Mouse (Mus musculus) MEL (cell line): ENCODE measurements around the gene Tmem106a. TPM values are rescaled to one million over a fixed set of nuclear protein-coding genes. Genes with fewer than 3 reads are reported as not detected.

Experiments used
- DNase-seq: peaks from one replicate; pipeline ENCODE4 v3.0.0; 2011; ENCODE audit warnings: low read depth, low spot score
- H3K27ac ChIP-seq: 2 replicates; pipeline ENCODE4 v1.5.1; 2012; ENCODE audit warnings: low read depth, mild to moderate bottlenecking, control low read depth, low read length, moderate library complexity; ENCODE audit not compliant: control insufficient read depth
- H3K27me3 ChIP-seq, 2 experiments: fragments of 150-350 bp in 1 of 2; sonication (generic) in 1 of 2; 2 replicates each; pipeline ENCODE4 v1.6.1; 2012; ENCODE audit warnings: low read length in 2 of 2, mild to moderate bottlenecking in 2 of 2, improper control_type of control experiment in 1 of 2, moderate library complexity in 1 of 2; ENCODE audit not compliant: insufficient read depth in 2 of 2, control insufficient read depth in 1 of 2
- H3K36me3 ChIP-seq, 2 experiments: 2 replicates each; pipeline ENCODE4 v1.6.1; 2012 to 2014; ENCODE audit warnings: low read length in 2 of 2, improper control_type of control experiment in 1 of 2, inconsistent platforms in 1 of 2, mild to moderate bottlenecking in 1 of 2; ENCODE audit not compliant: insufficient read depth in 2 of 2, control insufficient read depth in 1 of 2
- H3K4me1 ChIP-seq, 2 experiments: fragments of 150-350 bp in 1 of 2; sonication (generic) in 1 of 2; 2 replicates each; pipeline ENCODE4 v1.6.1; 2012; ENCODE audit warnings: low read length in 2 of 2, improper control_type of control experiment in 1 of 2, mild to moderate bottlenecking in 1 of 2; ENCODE audit not compliant: insufficient read depth in 2 of 2, control insufficient read depth in 1 of 2
- H3K4me3 ChIP-seq, 2 experiments: fragments of 150-350 bp in 1 of 2; sonication (generic) in 1 of 2; 2 replicates each; pipeline ENCODE4 v1.5.1; 2012; ENCODE audit warnings: low read depth in 2 of 2, low read length in 2 of 2, mild to moderate bottlenecking in 2 of 2, moderate library complexity in 2 of 2, control low read depth in 1 of 2, improper control_type of control experiment in 1 of 2; ENCODE audit not compliant: control insufficient read depth in 1 of 2, insufficient read depth in 1 of 2
- H3K79me2 ChIP-seq: 2 replicates; pipeline ENCODE4 v1.6.1; 2012; ENCODE audit warnings: mild to moderate bottlenecking, low read length, moderate library complexity; ENCODE audit not compliant: control insufficient read depth, poor library complexity, insufficient read depth
- H3K9ac ChIP-seq: 2 replicates; pipeline ENCODE4 v1.6.1; 2012; ENCODE audit warnings: low read depth, mild to moderate bottlenecking, control low read depth, low read length, moderate library complexity; ENCODE audit not compliant: control insufficient read depth, poor library complexity, severe bottlenecking
- H3K9me3 ChIP-seq: fragments of 150-350 bp; sonication (generic); replicated peaks from 2 replicates; pipeline ENCODE4 v1.6.1; 2012; ENCODE audit warnings: mild to moderate bottlenecking, low read length, improper control_type of control experiment, moderate library complexity; ENCODE audit not compliant: insufficient read depth
- BHLHE40 ChIP-seq: IDR thresholded peaks from 2 replicates; pipeline ENCODE4 v1.6.1; 2012; ENCODE audit warnings: low read depth, mild to moderate bottlenecking, inconsistent platforms, low read length, improper control_type of control experiment, borderline replicate concordance
- CHD2 ChIP-seq: IDR thresholded peaks from 2 replicates; pipeline ENCODE4 v1.6.1; 2011; ENCODE audit warnings: low read length, improper control_type of control experiment
- E2F4 ChIP-seq: IDR thresholded peaks from 2 replicates; pipeline ENCODE4 v1.6.1; 2011; ENCODE audit warnings: low read depth, low read length, improper control_type of control experiment, borderline replicate concordance
- ELF1 ChIP-seq: IDR thresholded peaks from 2 replicates; pipeline ENCODE4 v1.6.1; 2014; ENCODE audit warnings: low read depth, mild to moderate bottlenecking, inconsistent platforms, low read length, improper control_type of control experiment, moderate library complexity
- EP300 ChIP-seq, 2 experiments: IDR thresholded peaks; 2 replicates each; pipeline ENCODE4 v1.6.1; 2011; ENCODE audit warnings: improper control_type of control experiment in 2 of 2, low read length in 2 of 2, low read depth in 1 of 2, mild to moderate bottlenecking in 1 of 2
- ETS1 ChIP-seq: IDR thresholded peaks from 2 replicates; pipeline ENCODE4 v1.6.1; 2012; ENCODE audit warnings: low read depth, mild to moderate bottlenecking, inconsistent platforms, low read length, improper control_type of control experiment, moderate library complexity
- GABPA ChIP-seq: IDR thresholded peaks from 2 replicates; pipeline ENCODE4 v1.6.1; 2012; ENCODE audit warnings: low read depth, mild to moderate bottlenecking, inconsistent platforms, low read length, improper control_type of control experiment, moderate library complexity
- GATA1 ChIP-seq: IDR thresholded peaks from 2 replicates; pipeline ENCODE4 v1.6.1; 2011; ENCODE audit warnings: low read depth, low read length, improper control_type of control experiment
- HCFC1 ChIP-seq: IDR thresholded peaks from 2 replicates; pipeline ENCODE4 v1.6.1; 2012; ENCODE audit warnings: low read depth, mild to moderate bottlenecking, inconsistent platforms, low read length, improper control_type of control experiment, moderate library complexity
- JUND ChIP-seq: IDR thresholded peaks from 2 replicates; pipeline ENCODE4 v1.6.1; 2011; ENCODE audit warnings: low read depth, mild to moderate bottlenecking, improper control_type of control experiment, low read length
- MAX ChIP-seq: IDR thresholded peaks from 2 replicates; pipeline ENCODE4 v1.6.1; 2011; ENCODE audit warnings: low read length, improper control_type of control experiment
- MAZ ChIP-seq: IDR thresholded peaks from 2 replicates; pipeline ENCODE4 v1.6.1; 2012; ENCODE audit warnings: low read depth, mild to moderate bottlenecking, inconsistent platforms, low read length, improper control_type of control experiment
- MEF2A ChIP-seq: IDR thresholded peaks from 2 replicates; pipeline ENCODE4 v1.6.1; 2014; ENCODE audit warnings: low read depth, mild to moderate bottlenecking, inconsistent platforms, low read length, improper control_type of control experiment; ENCODE audit not compliant: poor library complexity, insufficient replicate concordance, severe bottlenecking; ENCODE audit errors: extremely low read depth
- MXI1 ChIP-seq: IDR thresholded peaks from 2 replicates; pipeline ENCODE4 v1.6.1; 2011; ENCODE audit warnings: mild to moderate bottlenecking, low read depth, low read length, improper control_type of control experiment
- MYB ChIP-seq: IDR thresholded peaks from 2 replicates; pipeline ENCODE4 v1.6.1; 2011; ENCODE audit warnings: mild to moderate bottlenecking, low read depth, low read length, improper control_type of control experiment
- POLR2A ChIP-seq, 2 experiments: IDR thresholded peaks; 2 replicates each; pipeline ENCODE4 v1.6.1; 2011 to 2012; ENCODE audit warnings: low read length in 2 of 2, mild to moderate bottlenecking in 2 of 2, control low read depth in 1 of 2, improper control_type of control experiment in 1 of 2, low read depth in 1 of 2, moderate library complexity in 1 of 2; ENCODE audit not compliant: control insufficient read depth in 1 of 2, insufficient read depth in 1 of 2, poor library complexity in 1 of 2
- POLR2AphosphoS2 ChIP-seq: IDR thresholded peaks from 2 replicates; pipeline ENCODE4 v1.6.1; 2011; ENCODE audit warnings: low read length, improper control_type of control experiment
- POLR2AphosphoS5 ChIP-seq: IDR thresholded peaks from 2 replicates; pipeline ENCODE4 v1.6.1; 2012; ENCODE audit warnings: low read depth, borderline replicate concordance, mild to moderate bottlenecking, inconsistent platforms, low read length, moderate library complexity, mixed read lengths
- RCOR1 ChIP-seq: IDR thresholded peaks from 2 replicates; pipeline ENCODE4 v1.6.1; 2012; ENCODE audit warnings: low read depth, mild to moderate bottlenecking, inconsistent platforms, low read length, improper control_type of control experiment
- SIN3A ChIP-seq: IDR thresholded peaks from 2 replicates; pipeline ENCODE4 v1.6.1; 2012; ENCODE audit warnings: low read length, improper control_type of control experiment, inconsistent platforms
- TBP ChIP-seq: IDR thresholded peaks from 2 replicates; pipeline ENCODE4 v1.8.0; 2011; ENCODE audit warnings: low read depth, low read length, improper control_type of control experiment
- TCF12 ChIP-seq: IDR thresholded peaks from 2 replicates; pipeline ENCODE4 v1.6.1; 2014; ENCODE audit warnings: low read depth, mild to moderate bottlenecking, inconsistent platforms, low read length, improper control_type of control experiment, moderate library complexity
- USF1 ChIP-seq: IDR thresholded peaks from 2 replicates; pipeline ENCODE4 v1.6.1; 2014; ENCODE audit warnings: low read depth, mild to moderate bottlenecking, inconsistent platforms, low read length, improper control_type of control experiment, moderate library complexity
- USF2 ChIP-seq, 2 experiments: IDR thresholded peaks; 2 replicates each; pipeline ENCODE4 v1.6.1; 2011 to 2012; ENCODE audit warnings: improper control_type of control experiment in 2 of 2, low read length in 2 of 2, borderline replicate concordance in 1 of 2, inconsistent platforms in 1 of 2, low read depth in 1 of 2, mild to moderate bottlenecking in 1 of 2; ENCODE audit not compliant: insufficient read depth in 1 of 2
- ZC3H11A ChIP-seq: IDR thresholded peaks from 2 replicates; pipeline ENCODE4 v1.6.1; 2012; ENCODE audit warnings: low read depth, mild to moderate bottlenecking, inconsistent platforms, low read length, improper control_type of control experiment
- ZKSCAN1 ChIP-seq: IDR thresholded peaks from 2 replicates; pipeline ENCODE4 v1.6.1; 2012; ENCODE audit warnings: low read depth, mild to moderate bottlenecking, inconsistent platforms, low read length, improper control_type of control experiment, moderate library complexity
- polyA plus RNA-seq, 2 experiments: library from polyadenylated mRNA; stranded (reverse) in 1 of 2; unstranded in 1 of 2; fragments of >175 nt in 1 of 2; fragments of >200 nt in 1 of 2; gene quantifications; 2 replicates each; pipeline versions ENCODE4 v1.2.1 to v1.2.4; 2012; ENCODE audit warnings: low replicate concordance in 2 of 2, low read depth in 1 of 2; ENCODE audit not compliant: insufficient read length in 2 of 2, insufficient read depth in 1 of 2, missing spikeins in 1 of 2
- total RNA-seq: library from RNA; depleted of rRNA; stranded (reverse); fragments of 300-350 nt; gene quantifications from 2 replicates; pipeline ENCODE4 v1.2.3, GENCODE M21; 2012; rRNA removed

Gene Tmem106a
- total RNA-seq (0.23 and 0.36 TPM in 2 replicates), polyA plus RNA-seq (under 1 TPM in 1 of 2 experiments, not detected in 1; 0.81 TPM)

DNA sequence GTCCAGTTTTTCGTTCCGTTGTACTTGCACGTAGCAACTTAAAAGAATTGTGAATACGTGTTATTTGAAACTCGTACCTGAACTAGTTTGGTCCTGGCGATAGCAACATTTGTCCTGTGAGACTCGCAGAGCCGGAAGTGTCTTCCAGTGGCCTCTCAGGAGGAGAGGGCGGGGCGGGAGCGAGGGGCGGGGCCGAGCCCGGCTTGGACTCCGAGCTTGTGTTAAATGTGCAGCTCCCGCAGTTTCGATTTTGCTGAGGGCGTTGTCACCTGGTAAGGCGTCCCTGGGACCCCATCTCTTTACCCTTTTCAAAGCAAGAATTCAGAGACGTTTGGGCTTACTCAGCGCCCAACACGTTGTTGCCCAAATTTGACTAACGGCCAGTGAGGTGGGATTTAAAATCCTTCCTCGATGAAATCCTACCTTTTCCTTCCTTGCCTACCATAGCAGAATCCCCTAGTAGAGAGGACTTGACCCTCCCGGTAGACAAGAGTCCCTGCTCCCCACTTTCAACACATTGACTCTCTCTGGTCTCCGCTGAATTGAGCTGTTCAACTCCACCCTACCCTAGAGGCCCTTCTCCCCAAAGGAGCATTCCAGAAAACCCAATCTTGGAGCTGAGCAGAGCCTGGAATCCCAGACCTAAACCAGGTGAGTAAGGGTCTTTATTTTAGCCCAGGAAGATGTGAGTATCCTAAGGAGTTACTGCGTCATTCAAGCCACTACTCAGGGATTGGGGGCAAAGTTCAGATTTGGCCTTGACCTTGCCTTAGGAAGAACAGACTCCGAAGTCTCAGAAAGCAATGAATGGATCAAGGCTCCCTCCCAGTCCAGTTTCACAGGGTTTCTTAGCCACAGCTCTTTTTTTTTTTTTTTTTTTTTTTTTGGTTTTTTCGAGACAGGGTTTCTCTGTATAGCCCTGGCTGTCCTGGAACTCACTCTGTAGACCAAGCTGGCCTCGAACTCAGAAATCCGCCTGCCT, at the start of gene Tmem106a:
TSS of gene Tmem106a (plus strand) at position 189 of the 982 bp plus-strand sequence.
- H3K36me3 ChIP-seq: peaks cover 7 to 8% of the 10 kb centered on the region in 2 experiments; a peak in 3 of 4 replicates
- peaks cover 3 to 5% of the 10 kb centered on the region in 2 experiments for H3K4me1 ChIP-seq
- TF ChIP-seq MAX: no peak
- no peak for TF ChIP-seq ZC3H11A
- peak; percentile 78; the same call in 1 of the 2 replicates for TF ChIP-seq ELF1
- TF ChIP-seq MAZ: 0 out of 2 replicates have a peak, but pooled peaks have one; percentile 45
- no peak for TF ChIP-seq POLR2AphosphoS5
- no peak for TF ChIP-seq CHD2
- peak; percentile 63 for TF ChIP-seq MXI1
- peak in 1 of 2 experiments; percentile 49; a peak in 1 of 4 replicates for TF ChIP-seq POLR2A (IDR thresholded peaks at IDR 0.05; ENCODE audit: control insufficient read depth in 1 of 2, insufficient read depth in 1 of 2, low read depth in 1 of 2, low read length in 2 of 2, poor library complexity in 1 of 2)
- no peak for TF ChIP-seq E2F4
- TF ChIP-seq MYB: no peak
- TF ChIP-seq TBP: 0 out of 2 replicates have a peak, but pooled peaks have one; percentile 35
- TF ChIP-seq SIN3A: peak; percentile 58
- TF ChIP-seq BHLHE40: no peak
- TF ChIP-seq TCF12: 0 out of 2 replicates have a peak, but pooled peaks have one; percentile 29
- TF ChIP-seq POLR2AphosphoS2: peak; percentile 59; the same call in 1 of the 2 replicates
- TF ChIP-seq GATA1: no peak
- TF ChIP-seq HCFC1: peak; percentile 62; the same call in 1 of the 2 replicates
- peak within 1 kb of the TSS; percentile 73 for H3K9ac ChIP-seq
- peak within 1 kb of the TSS; percentile 83 to 84 for H3K4me3 ChIP-seq
- DNase-seq: peak; percentile 90
- no peaks in the 10 kb centered on the region for H3K79me2 ChIP-seq
- no peaks in the 10 kb centered on the region for H3K9me3 ChIP-seq
- H3K27ac ChIP-seq: peak within 1 kb of the TSS; percentile 58
- no peaks in the 10 kb centered on the region for H3K27me3 ChIP-seq

DNA sequence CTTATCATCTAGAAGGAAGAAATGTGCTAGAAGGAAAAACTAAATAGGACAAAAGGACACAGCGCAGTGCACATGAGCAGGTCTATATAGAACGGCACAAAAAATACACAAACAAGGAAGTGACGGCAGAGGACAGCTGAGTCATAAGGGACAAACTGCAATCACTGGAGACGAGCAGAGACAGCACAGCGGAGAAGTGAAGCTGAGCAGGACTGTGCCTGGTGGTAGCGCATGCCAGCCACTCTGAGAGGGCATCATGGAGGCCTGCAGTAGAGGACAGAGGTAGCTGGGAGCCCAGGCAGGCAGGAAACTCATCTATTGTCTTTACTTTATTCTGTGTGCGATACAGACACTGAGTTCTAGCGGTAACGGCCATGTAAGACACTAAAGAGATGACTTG, 38.5 kb upstream of the Tmem106a start:
- H3K9me3 ChIP-seq: no peaks in the 10 kb centered on the region
- peaks cover 3% of the 10 kb centered on the region; the same call in 1 of the 2 replicates for H3K79me2 ChIP-seq
- peaks cover 2% of the 10 kb centered on the region in 2 experiments; a peak in 2 of 4 replicates for H3K4me1 ChIP-seq
- peaks cover 0 to 10% of the 10 kb centered on the region in 2 experiments; a peak in 2 of 4 replicates for H3K36me3 ChIP-seq
- H3K27me3 ChIP-seq: no peaks in the 10 kb centered on the region
- no peak overlapping the region for H3K4me3 ChIP-seq
- peak; percentile 31 for DNase-seq
- TF ChIP-seq POLR2AphosphoS2 (no peak), POLR2A (IDR thresholded peaks at IDR 0.05; ENCODE audit: control insufficient read depth in 1 of 2, insufficient read depth in 1 of 2, low read depth in 1 of 2, low read length in 2 of 2, poor library complexity in 1 of 2) (no peak), USF1 (no peak), TBP (no peak), MEF2A (no peak), RCOR1 (no peak), BHLHE40 (no peak), JUND (no peak), MAZ (no peak), GABPA (no peak), CHD2 (no peak), ZKSCAN1 (no peak), MXI1 (no peak), EP300 (IDR thresholded peaks at IDR 0.05; ENCODE audit: low read depth in 1 of 2, low read length in 2 of 2) (no peak), GATA1 (no peak), USF2 (IDR thresholded peaks at IDR 0.05; ENCODE audit: borderline replicate concordance in 1 of 2, insufficient read depth in 1 of 2, low read depth in 1 of 2, low read length in 2 of 2) (no peak), MYB (no peak), MAX (no peak), ETS1 (no peak)
- no peak overlapping the region for H3K27ac ChIP-seq
- H3K9ac ChIP-seq: no peak overlapping the region
